Mouse (Mus musculus): ENCODE measurements around the gene Rgs6. TPM values are rescaled to one million over a fixed set of nuclear protein-coding genes. Genes with fewer than 3 reads are reported as not detected.
A peak's percentile ranks its signal among the peaks of the same experiment; 100 is the strongest.

Gene Rgs6
- polyA plus RNA-seq, 1 experiment from 2014 or later = 12.5 TPM

GRCm38 (mm10) chr12:82819328-82819727 is 231.2 kb downstream of the Rgs6 start:
- H3K27me3 ChIP-seq (ENCODE audit: control insufficient read depth, insufficient read depth, low read length) = no peaks in the 10 kb centered on the region
- DNase-seq (no peak), ATAC-seq (ENCODE audit: low FRiP score, low TSS enrichment) (no peak)
- no peaks in the 10 kb centered on the region for H3K9me3 ChIP-seq (ENCODE audit: control insufficient read depth, low read length)
- no peak overlapping the region for H3K9ac ChIP-seq (replicated peaks; ENCODE audit: low read length)
- 78% methylated on average over 6 of the region's 6 CpGs for WGBS
- H3K36me3 ChIP-seq (ENCODE audit: control insufficient read depth, insufficient read depth, low read length) = no peaks in the 10 kb centered on the region
- no peak overlapping the region for H3K4me2 ChIP-seq (ENCODE audit: low read length)
- H3K27ac ChIP-seq (replicated peaks; ENCODE audit: low read depth, low read length) = no peak overlapping the region
- H3K4me3 ChIP-seq (replicated peaks; ENCODE audit: low read depth, low read length) = no peak overlapping the region
- no peaks in the 10 kb centered on the region for H3K4me1 ChIP-seq (ENCODE audit: control insufficient read depth, insufficient read depth, low read length)

DNA sequence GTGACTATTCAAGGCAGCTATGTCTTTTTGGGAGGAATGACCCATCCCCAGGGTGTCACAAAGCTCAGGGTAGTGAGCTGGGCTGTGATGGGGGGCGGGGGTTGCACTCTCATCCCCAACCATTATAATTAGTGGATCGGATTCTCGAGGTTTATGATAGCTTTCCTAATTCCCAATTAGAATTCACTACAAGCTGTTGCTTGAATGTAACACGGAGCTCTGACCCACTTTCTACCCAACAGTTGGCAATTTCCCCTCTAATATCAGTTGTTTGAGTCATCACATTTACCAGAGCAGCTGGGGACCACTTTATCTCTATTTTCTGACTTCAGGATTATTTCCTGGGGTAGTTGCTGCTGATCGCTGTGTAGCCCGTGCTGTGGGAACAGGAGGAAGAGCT is 231.9 kb downstream of the Rgs6 start:
- ATAC-seq (ENCODE audit: low FRiP score, low TSS enrichment) (no peak), DNase-seq (no peak)
- no peaks in the 10 kb centered on the region for H3K4me1 ChIP-seq (ENCODE audit: control insufficient read depth, insufficient read depth, low read length)
- no peaks in the 10 kb centered on the region for H3K27me3 ChIP-seq (ENCODE audit: control insufficient read depth, insufficient read depth, low read length)
- H3K9ac ChIP-seq (replicated peaks; ENCODE audit: low read length) = no peak overlapping the region
- 86% methylated on average over 6 of the region's 6 CpGs for WGBS
- no peak overlapping the region for H3K4me2 ChIP-seq (ENCODE audit: low read length)
- no peak overlapping the region for H3K4me3 ChIP-seq (replicated peaks; ENCODE audit: low read depth, low read length)
- no peaks in the 10 kb centered on the region for H3K9me3 ChIP-seq (ENCODE audit: control insufficient read depth, low read length)
- H3K27ac ChIP-seq (replicated peaks; ENCODE audit: low read depth, low read length) = no peak overlapping the region
- no peaks in the 10 kb centered on the region for H3K36me3 ChIP-seq (ENCODE audit: control insufficient read depth, insufficient read depth, low read length)

GRCm38 (mm10) chr12:82822821-82823620 is 234.9 kb downstream of the Rgs6 start:
- Histone ChIP-seq H3K36me3 (ENCODE audit: control insufficient read depth, insufficient read depth, low read length) (no peaks in the 10 kb centered on the region), H3K9ac (replicated peaks; ENCODE audit: low read length) (no peak overlapping the region), H3K4me1 (ENCODE audit: control insufficient read depth, insufficient read depth, low read length) (no peaks in the 10 kb centered on the region), H3K27ac (replicated peaks; ENCODE audit: low read depth, low read length) (no peak overlapping the region), H3K4me3 (replicated peaks; ENCODE audit: low read depth, low read length) (no peak overlapping the region), H3K4me2 (ENCODE audit: low read length) (no peak overlapping the region), H3K27me3 (ENCODE audit: control insufficient read depth, insufficient read depth, low read length) (no peaks in the 10 kb centered on the region), H3K9me3 (ENCODE audit: control insufficient read depth, low read length) (no peaks in the 10 kb centered on the region)
- DNase-seq (no peak), ATAC-seq (ENCODE audit: low FRiP score, low TSS enrichment) (no peak)
- WGBS = 89% methylated on average over 3 of the region's 3 CpGs

DNA sequence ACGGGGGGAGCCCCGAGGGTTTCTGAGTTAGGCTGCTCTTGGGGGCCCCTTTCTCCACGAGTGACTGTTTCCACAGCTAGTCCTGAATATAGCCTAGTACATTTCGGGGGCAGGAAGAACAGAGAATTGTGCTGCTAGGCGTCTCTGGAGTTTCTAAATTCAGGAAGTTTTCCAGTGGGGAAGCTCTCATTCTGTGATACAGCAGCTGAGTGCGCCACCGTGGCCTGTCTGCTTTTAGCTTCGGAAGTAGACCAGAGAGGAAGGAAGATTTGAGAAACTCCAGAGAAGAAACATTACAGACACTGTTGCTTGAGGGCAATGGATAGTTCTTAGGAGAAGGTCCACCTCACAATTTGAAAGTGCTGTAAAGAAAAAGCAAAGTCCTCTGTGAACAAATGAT is 242.2 kb downstream of the Rgs6 start:
- ATAC-seq (ENCODE audit: low FRiP score, low TSS enrichment) (no peak), DNase-seq (no peak)
- no peaks in the 10 kb centered on the region for H3K27me3 ChIP-seq (ENCODE audit: control insufficient read depth, insufficient read depth, low read length)
- no peak overlapping the region for H3K4me2 ChIP-seq (ENCODE audit: low read length)
- H3K4me3 ChIP-seq (replicated peaks; ENCODE audit: low read depth, low read length) = no peak overlapping the region
- no peak overlapping the region for H3K27ac ChIP-seq (replicated peaks; ENCODE audit: low read depth, low read length)
- no peaks in the 10 kb centered on the region for H3K36me3 ChIP-seq (ENCODE audit: control insufficient read depth, insufficient read depth, low read length)
- no peaks in the 10 kb centered on the region for H3K4me1 ChIP-seq (ENCODE audit: control insufficient read depth, insufficient read depth, low read length)
- H3K9me3 ChIP-seq (ENCODE audit: control insufficient read depth, low read length) = no peaks in the 10 kb centered on the region
- no peak overlapping the region for H3K9ac ChIP-seq (replicated peaks; ENCODE audit: low read length)
- WGBS = 90% methylated on average over 8 of the region's 8 CpGs

- Histone ChIP-seq H3K4me1 (ENCODE audit: control insufficient read depth, insufficient read depth, low read length) (no peaks in the 10 kb centered on the region), H3K27ac (replicated peaks; ENCODE audit: low read depth, low read length) (no peak overlapping the region), H3K9me3 (ENCODE audit: control insufficient read depth, low read length) (no peaks in the 10 kb centered on the region), H3K36me3 (ENCODE audit: control insufficient read depth, insufficient read depth, low read length) (no peaks in the 10 kb centered on the region), H3K4me3 (replicated peaks; ENCODE audit: low read depth, low read length) (no peak overlapping the region), H3K4me2 (ENCODE audit: low read length) (no peak overlapping the region), H3K9ac (replicated peaks; ENCODE audit: low read length) (no peak overlapping the region), H3K27me3 (ENCODE audit: control insufficient read depth, insufficient read depth, low read length) (no peaks in the 10 kb centered on the region)
- DNase-seq (no peak), ATAC-seq (ENCODE audit: low FRiP score, low TSS enrichment) (no peak)
- whole genome bisulfite sequencing = 94% methylated on average over 1 of the region's 1 CpGs
These were observed 250.5 kb downstream of the Rgs6 start for GRCm38 (mm10) chr12:82838544-82838943.

DNA sequence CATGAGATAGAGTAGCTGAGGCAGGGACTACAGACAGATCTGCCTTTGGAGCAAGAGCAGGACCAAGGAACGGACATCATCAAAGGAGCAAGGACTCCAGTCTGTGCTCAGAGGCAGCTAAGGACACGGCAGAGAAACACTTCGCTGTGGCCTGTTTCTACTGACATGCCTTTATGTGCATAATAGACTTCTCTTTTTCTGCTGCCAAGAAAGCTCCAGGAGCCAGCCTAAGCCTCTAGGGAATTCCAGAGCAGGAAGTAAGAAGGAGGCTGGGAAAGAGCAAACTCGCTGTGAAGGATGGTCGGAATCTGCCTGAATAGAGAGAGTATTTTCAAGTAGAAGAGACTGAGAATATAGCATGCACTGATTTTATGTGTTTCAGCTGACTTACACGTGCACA is 253.5 kb downstream of the Rgs6 start:
- DNase-seq (peak; percentile 41), ATAC-seq (ENCODE audit: low FRiP score, low TSS enrichment) (no peak)
- Histone ChIP-seq H3K27ac (replicated peaks; ENCODE audit: low read depth, low read length) (no peak overlapping the region), H3K4me3 (replicated peaks; ENCODE audit: low read depth, low read length) (no peak overlapping the region), H3K4me1 (ENCODE audit: control insufficient read depth, insufficient read depth, low read length) (no peaks in the 10 kb centered on the region), H3K36me3 (ENCODE audit: control insufficient read depth, insufficient read depth, low read length) (no peaks in the 10 kb centered on the region), H3K9me3 (ENCODE audit: control insufficient read depth, low read length) (no peaks in the 10 kb centered on the region), H3K4me2 (ENCODE audit: low read length) (no peak overlapping the region), H3K9ac (replicated peaks; ENCODE audit: low read length) (no peak overlapping the region), H3K27me3 (ENCODE audit: control insufficient read depth, insufficient read depth, low read length) (no peaks in the 10 kb centered on the region)
- WGBS = 60% methylated on average over 6 of the region's 6 CpGs

DNA sequence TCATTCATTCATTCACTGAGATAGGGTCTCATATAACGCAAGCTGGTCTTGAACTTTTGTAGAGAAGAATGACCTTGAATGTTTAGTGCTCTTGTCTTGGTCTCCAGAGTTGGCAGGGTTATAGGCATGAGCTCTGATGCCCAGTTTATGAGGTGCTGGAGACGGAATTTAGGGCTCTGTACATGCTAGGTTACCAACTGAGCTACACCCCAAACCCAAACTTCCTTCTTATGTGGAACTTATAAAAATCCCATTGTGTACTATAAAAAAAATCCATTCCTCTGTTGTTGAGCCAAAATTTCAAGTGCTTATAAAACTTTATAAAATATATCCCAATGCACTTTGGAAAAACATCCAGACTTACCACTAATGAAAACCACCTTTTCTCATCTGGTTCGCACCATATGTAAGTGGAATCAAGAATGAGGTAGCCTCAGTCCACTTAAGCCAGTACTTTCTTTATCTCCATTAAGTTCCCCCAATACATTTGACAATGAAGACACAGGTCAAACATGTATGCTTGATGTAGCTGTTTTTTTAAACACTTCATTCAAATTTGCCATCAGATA is 260.3 kb downstream of the Rgs6 start:
- no peak overlapping the region for H3K9ac ChIP-seq (replicated peaks; ENCODE audit: low read length)
- H3K36me3 ChIP-seq (ENCODE audit: control insufficient read depth, insufficient read depth, low read length) = no peaks in the 10 kb centered on the region
- no peaks in the 10 kb centered on the region for H3K9me3 ChIP-seq (ENCODE audit: control insufficient read depth, low read length)
- 89% methylated on average over 3 of the region's 3 CpGs for WGBS
- no peaks in the 10 kb centered on the region for H3K27me3 ChIP-seq (ENCODE audit: control insufficient read depth, insufficient read depth, low read length)
- H3K4me1 ChIP-seq (ENCODE audit: control insufficient read depth, insufficient read depth, low read length) = no peaks in the 10 kb centered on the region
- ATAC-seq (ENCODE audit: low FRiP score, low TSS enrichment) = no peak
- no peak overlapping the region for H3K4me3 ChIP-seq (replicated peaks; ENCODE audit: low read depth, low read length)
- H3K4me2 ChIP-seq (ENCODE audit: low read length) = no peak overlapping the region
- H3K27ac ChIP-seq (replicated peaks; ENCODE audit: low read depth, low read length) = no peak overlapping the region
- DNase-seq = no peak

DNA sequence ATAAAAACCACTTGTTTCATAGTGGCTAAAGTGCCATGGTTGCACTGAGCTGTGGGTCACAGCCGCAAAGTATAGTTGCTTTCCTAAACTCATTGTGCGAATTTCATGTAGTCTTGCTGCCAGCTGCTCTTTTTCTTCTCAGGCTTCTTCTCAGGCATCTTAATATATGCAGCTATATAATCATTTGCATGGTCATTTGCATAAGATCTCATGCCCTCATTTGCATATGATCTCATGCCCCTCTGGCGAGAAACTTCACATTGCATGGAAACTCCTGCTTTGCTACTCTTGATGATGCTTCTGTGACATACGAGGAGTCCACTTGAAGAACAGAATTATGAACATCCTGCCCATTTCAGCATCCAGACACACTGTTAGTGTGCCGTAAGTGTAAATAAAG is 266.8 kb downstream of the Rgs6 start:
- no peak for ATAC-seq (ENCODE audit: low FRiP score, low TSS enrichment)

More for the DNA sequence above, 266.8 kb downstream of the Rgs6 start:
- Histone ChIP-seq H3K27me3 (ENCODE audit: control insufficient read depth, insufficient read depth, low read length) (no peaks in the 10 kb centered on the region), H3K4me2 (ENCODE audit: low read length) (no peak overlapping the region), H3K27ac (replicated peaks; ENCODE audit: low read depth, low read length) (no peak overlapping the region), H3K36me3 (ENCODE audit: control insufficient read depth, insufficient read depth, low read length) (no peaks in the 10 kb centered on the region), H3K4me1 (ENCODE audit: control insufficient read depth, insufficient read depth, low read length) (no peaks in the 10 kb centered on the region), H3K9ac (replicated peaks; ENCODE audit: low read length) (no peak overlapping the region), H3K4me3 (replicated peaks; ENCODE audit: low read depth, low read length) (no peak overlapping the region), H3K9me3 (ENCODE audit: control insufficient read depth, low read length) (no peaks in the 10 kb centered on the region)
- DNase-seq = peak; percentile 17
- 58% methylated on average over 5 of the region's 5 CpGs for WGBS

Data from midbrain, embryonic 14.5 days (tissue).